Mouse (Mus musculus): Measurements from ENCODE around the gene Cdc42bpg.

DNA sequence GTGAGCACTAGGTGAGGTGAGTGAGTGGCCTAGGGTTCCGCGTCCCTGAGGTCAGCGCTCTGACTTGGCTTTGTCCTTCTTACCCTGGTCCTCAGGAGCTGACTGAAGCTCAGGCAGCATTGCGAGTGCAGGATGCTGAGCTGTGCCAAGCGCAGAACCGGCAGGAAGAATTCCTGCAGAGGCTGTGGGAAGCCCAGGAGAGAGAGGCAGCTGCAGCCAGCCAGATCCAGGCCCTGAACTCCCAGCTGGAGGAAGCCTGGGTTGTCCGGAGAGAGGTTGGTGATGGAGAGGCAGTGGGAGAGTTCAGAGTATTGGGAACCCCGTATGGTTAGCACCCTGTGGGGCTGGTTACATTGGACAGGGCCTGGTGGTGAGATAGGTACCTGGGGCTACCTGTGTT, 7.5 kb downstream of the Cdc42bpg start:
- TF ChIP-seq GATA1 (IDR thresholded peaks at IDR 0.05; ENCODE audit: low read length): no peak
- no peak for TF ChIP-seq TAL1 (IDR thresholded peaks at IDR 0.05; ENCODE audit: low read length)

All from erythroblast, embryonic 14.5 days (primary cell).